Mouse (Mus musculus): ENCODE results near the gene Gm21789. TPM values are rescaled to one million over a fixed set of nuclear protein-coding genes. Genes with fewer than 3 reads are reported as not detected.
"Not testable (repeated sequence)": the region's sequence is repeated elsewhere in the genome, so short reads cannot be mapped to it uniquely, and the experiment has no call there.

Gm21789 gene
- total RNA-seq (2017), result not detected in 3 replicates

- ATAC-seq (replicated peaks; ENCODE audit: insufficient number of reproducible peaks, low FRiP score, low TSS enrichment, poor library complexity, severe bottlenecking), result not testable (repeated sequence)
Measured at GRCm38 (mm10) chrX:32941468-32941867, at the start of gene Gm21789. Gene Gm21789, plus strand, starts transcription at chrX:32941768.

- ATAC-seq (replicated peaks; ENCODE audit: insufficient number of reproducible peaks, low FRiP score, low TSS enrichment, poor library complexity, severe bottlenecking), result not testable (repeated sequence)
Measured at GRCm38 (mm10) chrX:32894325-32894724, 47.2 kb upstream of the Gm21789 start, which contains the start of gene Btbd35f30. Gene Btbd35f30, plus strand, starts transcription at chrX:32894625.

- ATAC-seq (replicated peaks; ENCODE audit: insufficient number of reproducible peaks, low FRiP score, low TSS enrichment, poor library complexity, severe bottlenecking), result not testable (repeated sequence)
Measured at GRCm38 (mm10) chrX:32973597-32973996, 32.0 kb downstream of the Gm21789 start, which contains the start of gene Btbd35f5. Gene Btbd35f5, plus strand, starts transcription at chrX:32973897.

Other genes starting within 250 kb of the Gm21789 start
- gene Btbd35f21, start 215.7 kb upstream of the Gm21789 start, total RNA-seq (2017), result not detected in 3 replicates
- gene Btbd35f30, start 47.1 kb upstream of the Gm21789 start, total RNA-seq (2017), result not detected in 3 replicates
- gene Btbd35f5, start 32.1 kb downstream of the Gm21789 start, total RNA-seq (2017), result not detected in 3 replicates